Comparison of ENCODE assay signal across 8 mouse cellular contexts in the genomic region with DNA sequence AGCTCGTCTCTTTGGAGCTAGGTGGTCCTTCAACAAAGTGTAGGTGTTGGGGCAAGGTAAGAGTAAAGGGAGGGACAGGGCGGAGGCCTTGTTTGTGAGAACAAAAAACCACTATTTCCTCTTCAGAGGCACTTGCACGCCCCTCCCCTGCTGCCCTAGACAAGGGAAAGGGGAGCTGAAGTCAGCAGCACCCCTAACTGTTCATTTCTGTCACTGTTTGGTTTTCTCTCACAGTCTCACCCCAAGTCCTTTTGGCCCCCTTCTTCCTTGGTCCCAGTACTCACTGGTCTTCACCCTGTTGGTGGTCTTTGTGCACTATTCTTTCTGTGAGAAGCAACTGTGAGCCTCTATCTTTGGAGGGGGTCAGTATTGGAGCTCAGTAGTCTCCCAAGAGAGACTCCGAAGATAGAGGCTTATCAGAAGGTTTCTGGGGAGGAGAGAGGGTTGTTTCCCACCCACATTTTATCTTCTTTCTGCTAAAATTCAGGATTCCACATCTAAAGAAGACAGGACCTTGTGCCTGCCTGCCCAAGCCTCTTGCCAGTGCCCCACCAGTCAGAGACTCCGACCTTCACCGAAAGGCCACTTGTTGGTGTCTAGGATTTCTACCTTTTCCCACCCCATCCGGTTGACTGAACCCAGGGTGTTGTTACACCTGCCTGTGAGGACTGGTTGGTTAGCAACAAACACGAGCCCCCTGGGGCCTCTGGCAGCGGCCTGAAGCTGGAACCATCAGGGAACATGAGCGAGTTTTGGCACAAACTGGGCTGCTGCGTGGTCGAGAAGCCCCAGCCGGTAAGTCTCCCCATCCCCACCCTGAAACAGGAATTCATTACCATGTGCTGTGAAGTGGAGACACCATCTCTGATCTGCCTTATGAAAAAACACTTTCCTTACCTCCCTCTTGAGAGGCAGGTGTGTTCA. TPM values are rescaled to one million over a fixed set of nuclear protein-coding genes. Genes with fewer than 3 reads are reported as not detected.
DNase-seq lines count a peak whose midpoint lies in the region; ATAC-seq and TF ChIP-seq lines count a peak whose summit lies in the region.

A gene (minus strand): TSS at position 874 of the 924 bp plus-strand sequence.

- TF ChIP-seq POLR2A in limb, embryonic 14.5 days (IDR thresholded peaks at IDR 0.05; ENCODE audit: borderline replicate concordance, extremely low read depth, insufficient read depth, insufficient read length) = no peak

- peak within 1 kb of the TSS; percentile 65 for H3K4me3 ChIP-seq in left cerebral cortex, adult 2 months
- H3K4me3 ChIP-seq in forebrain, embryonic 10.5 days = peak within 1 kb of the TSS; percentile 93
- H3K4me3 ChIP-seq in intestine, embryonic 15.5 days (replicated peaks) = 0 out of 2 replicates have a peak within 1 kb of the TSS, but pooled peaks have one; percentile 87
- H3K4me3 ChIP-seq in limb, embryonic 14.5 days (replicated peaks; ENCODE audit: low read length) = peak within 1 kb of the TSS; percentile 75; the same call in 1 of the 2 replicates
- peak within 1 kb of the TSS; percentile 59 for H3K4me3 ChIP-seq in midbrain, embryonic 15.5 days

- no peaks in the 10 kb centered on the region for H3K9me3 ChIP-seq in forebrain, embryonic 10.5 days
- H3K9me3 ChIP-seq in intestine, embryonic 15.5 days = no peaks in the 10 kb centered on the region
- no peaks in the 10 kb centered on the region for H3K9me3 ChIP-seq in limb, embryonic 14.5 days (ENCODE audit: control insufficient read depth, low read length)
- no peaks in the 10 kb centered on the region for H3K9me3 ChIP-seq in midbrain, embryonic 15.5 days

- no peak for DNase-seq in left cerebral cortex, adult 2 months (ENCODE audit: extremely low spot score in 1 of 2, low spot score in 2 of 2)
- no peak for DNase-seq in left cerebral cortex, adult 9 months (ENCODE audit: low spot score in 2 of 2)
- DNase-seq in forebrain, embryonic 10.5 days (ENCODE audit: extremely low spot score, low spot score) = no peak
- no peak for DNase-seq in limb, embryonic 14.5 days (ENCODE audit: low spot score)
- no peak for DNase-seq in right cerebral cortex, adult 2 months (ENCODE audit: low spot score in 2 of 2)
- DNase-seq in ovary, postnatal 14 days (ENCODE audit: low spot score) = no peak

- WGBS in forebrain, embryonic 10.5 days = 86% methylated on average over 13 of the region's 13 CpGs
- WGBS in intestine, embryonic 15.5 days = 76% methylated on average over 13 of the region's 13 CpGs
- WGBS in limb, embryonic 14.5 days = 69% methylated on average over 13 of the region's 13 CpGs
- WGBS in midbrain, embryonic 15.5 days = 80% methylated on average over 13 of the region's 13 CpGs

- peaks cover 57% of the 10 kb centered on the region for H3K36me3 ChIP-seq in forebrain, embryonic 10.5 days (replicated peaks)
- H3K36me3 ChIP-seq in intestine, embryonic 15.5 days = peaks cover 40% of the 10 kb centered on the region
- peaks cover 57% of the 10 kb centered on the region for H3K36me3 ChIP-seq in limb, embryonic 14.5 days (ENCODE audit: control insufficient read depth, insufficient read depth, low read length)
- peaks cover 42% of the 10 kb centered on the region for H3K36me3 ChIP-seq in midbrain, embryonic 15.5 days (replicated peaks)

- peaks cover 60% of the 10 kb centered on the region for H3K4me1 ChIP-seq in forebrain, embryonic 10.5 days
- peaks cover 14% of the 10 kb centered on the region for H3K4me1 ChIP-seq in intestine, embryonic 15.5 days (replicated peaks)
- peaks cover 28% of the 10 kb centered on the region for H3K4me1 ChIP-seq in limb, embryonic 14.5 days (ENCODE audit: control insufficient read depth, insufficient read depth, low read length)
- H3K4me1 ChIP-seq in midbrain, embryonic 15.5 days = peaks cover 29% of the 10 kb centered on the region

- peak within 1 kb of the TSS; percentile 66 for H3K27ac ChIP-seq in left cerebral cortex, adult 2 months
- H3K27ac ChIP-seq in forebrain, embryonic 10.5 days = peak within 1 kb of the TSS; percentile 98
- peak within 1 kb of the TSS; percentile 97 for H3K27ac ChIP-seq in intestine, embryonic 15.5 days
- H3K27ac ChIP-seq in limb, embryonic 14.5 days (replicated peaks; ENCODE audit: low read depth, low read length) = peak within 1 kb of the TSS; percentile 86; the same call in 1 of the 2 replicates
- peak within 1 kb of the TSS; percentile 97 for H3K27ac ChIP-seq in midbrain, embryonic 15.5 days

- TF ChIP-seq CTCF in left cerebral cortex, adult 2 months (IDR thresholded peaks at IDR 0.05) = no peak

- peak within 1 kb of the TSS; percentile 86 for H3K4me2 ChIP-seq in intestine, embryonic 15.5 days (replicated peaks)
- peak within 1 kb of the TSS; percentile 73 for H3K4me2 ChIP-seq in limb, embryonic 14.5 days (replicated peaks; ENCODE audit: low read depth, low read length, severe bottlenecking)
- H3K4me2 ChIP-seq in midbrain, embryonic 15.5 days = peak within 1 kb of the TSS; percentile 90

- peak within 1 kb of the TSS; percentile 17; the same call in 1 of the 2 replicates for H3K9ac ChIP-seq in intestine, embryonic 15.5 days
- peak within 1 kb of the TSS; percentile 84; the same call in 1 of the 2 replicates for H3K9ac ChIP-seq in limb, embryonic 14.5 days (ENCODE audit: low read depth, low read length, severe bottlenecking)
- 0 out of 2 replicates have a peak within 1 kb of the TSS, but pooled peaks have one; percentile 79 for H3K9ac ChIP-seq in midbrain, embryonic 15.5 days

- ATAC-seq in intestine, embryonic 15.5 days = no peak
- no peak for ATAC-seq in limb, embryonic 14.5 days (ENCODE audit: low FRiP score, low read depth)
- ATAC-seq in midbrain, embryonic 15.5 days (replicated peaks) = no peak

- no peaks in the 10 kb centered on the region for H3K27me3 ChIP-seq in forebrain, embryonic 10.5 days (ENCODE audit: poor library complexity, severe bottlenecking)
- H3K27me3 ChIP-seq in intestine, embryonic 15.5 days (replicated peaks) = no peaks in the 10 kb centered on the region
- H3K27me3 ChIP-seq in limb, embryonic 14.5 days (ENCODE audit: control insufficient read depth, insufficient read depth, low read length) = no peaks in the 10 kb centered on the region
- no peaks in the 10 kb centered on the region for H3K27me3 ChIP-seq in midbrain, embryonic 15.5 days (replicated peaks)

- intact Hi-C loops in left cerebral cortex, adult 2 months (cut with DNase I) = no loop called here

RNA-seq across cellular contexts. Expression of the gene that starts here (rescaled TPM):
- total RNA-seq in left cerebral cortex, adult 2 months (2021) = 100 to 1,000 TPM; 272 to 277 TPM
- polyA plus RNA-seq in forebrain, embryonic 10.5 days (2016; fragmentation: Nextera tagmentation; extraction: Ambion mirVana) = 19.6 and 22.4 TPM in 2 replicates
- 19.0 and 20.2 TPM in 2 replicates for polyA plus RNA-seq in intestine, embryonic 15.5 days (2015; fragmentation: Nextera tagmentation; extraction: Ambion mirVana)
- polyA plus RNA-seq in limb, embryonic 14.5 days (2012; rRNA removed) = 38.5 and 42.4 TPM in 2 replicates
- 16.7 and 17.4 TPM in 2 replicates for polyA plus RNA-seq in limb, embryonic 14.5 days (2014; fragmentation: Nextera tagmentation; extraction: Ambion mirVana)
- 358 and 361 TPM in 2 replicates for polyA plus RNA-seq in midbrain, embryonic 15.5 days (2015; fragmentation: Nextera tagmentation; extraction: Ambion mirVana)

Comparison
In these comparisons a context has a peak if more than half of its experiments do, and no peak if none do; other contexts are left out.
1. H3K9ac ChIP-seq: peak in every context shown above with its lines; median percentile 84 in limb, embryonic 14.5 days; 79 in midbrain, embryonic 15.5 days; 17 in intestine, embryonic 15.5 days.